Mouse (Mus musculus) forebrain, embryonic 12.5 days (tissue): ENCODE results near the gene Dtx2. TPM values are rescaled to one million over a fixed set of nuclear protein-coding genes. Genes with fewer than 3 reads are reported as not detected.
"Not testable (repeated sequence)": the region's sequence is repeated elsewhere in the genome, so short reads cannot be mapped to it uniquely, and the experiment has no call there.

Source experiments
- ATAC-seq: fragments of 200-750 bp; cut with Nextera tagmentation; 2 replicates; pipeline ENCODE4 v1.8.0; 2017; ENCODE audit warnings: moderate TSS enrichment; ENCODE audit not compliant: low FRiP score
- H3K27ac ChIP-seq: fragments of 300-500 bp; sonication (generic); 2 replicates; pipeline ENCODE4 v1.5.1; 2016; ENCODE audit warnings: mild to moderate bottlenecking
- H3K27me3 ChIP-seq: fragments of 300-500 bp; sonication (generic); 2 replicates; pipeline ENCODE4 v1.6.1; 2016; ENCODE audit warnings: mild to moderate bottlenecking
- H3K36me3 ChIP-seq: fragments of 300-500 bp; sonication (generic); replicated peaks from 2 replicates; pipeline ENCODE4 v1.6.1; 2016; ENCODE audit warnings: mild to moderate bottlenecking
- H3K4me1 ChIP-seq: fragments of 300-500 bp; sonication (generic); 2 replicates; pipeline ENCODE4 v1.6.1; 2016
- H3K4me2 ChIP-seq: fragments of 300-500 bp; sonication (generic); 2 replicates; pipeline ENCODE4 v1.6.1; 2016; ENCODE audit warnings: mild to moderate bottlenecking, moderate library complexity
- H3K4me3 ChIP-seq: fragments of 300-500 bp; sonication (generic); replicated peaks from 2 replicates; pipeline ENCODE4 v1.5.1; 2016; ENCODE audit warnings: mild to moderate bottlenecking
- H3K9ac ChIP-seq: fragments of 300-500 bp; sonication (generic); 2 replicates; pipeline ENCODE4 v1.6.1; 2016; ENCODE audit warnings: mild to moderate bottlenecking
- H3K9me3 ChIP-seq: fragments of 300-500 bp; sonication (generic); 2 replicates; pipeline ENCODE4 v1.6.1; 2016
- WGBS: fragments of 180-500 bp; shearing (Covaris S2); methylation state at CpG from one replicate; pipeline ENCODE4 v1.1.7; 2016; 5-methylcytosine and 5-hydroxymethylcytosine counted together
- polyA plus RNA-seq: library from polyadenylated mRNA; unstranded; fragments of >200 nt; fragmentation: Nextera tagmentation; extraction: Ambion mirVana; gene quantifications from 2 replicates; pipeline ENCODE4 v1.2.1, GENCODE M21; 2016

Dtx2 gene
- polyA plus RNA-seq, 1 experiment from 2014 or later = 29.7 TPM

DNA sequence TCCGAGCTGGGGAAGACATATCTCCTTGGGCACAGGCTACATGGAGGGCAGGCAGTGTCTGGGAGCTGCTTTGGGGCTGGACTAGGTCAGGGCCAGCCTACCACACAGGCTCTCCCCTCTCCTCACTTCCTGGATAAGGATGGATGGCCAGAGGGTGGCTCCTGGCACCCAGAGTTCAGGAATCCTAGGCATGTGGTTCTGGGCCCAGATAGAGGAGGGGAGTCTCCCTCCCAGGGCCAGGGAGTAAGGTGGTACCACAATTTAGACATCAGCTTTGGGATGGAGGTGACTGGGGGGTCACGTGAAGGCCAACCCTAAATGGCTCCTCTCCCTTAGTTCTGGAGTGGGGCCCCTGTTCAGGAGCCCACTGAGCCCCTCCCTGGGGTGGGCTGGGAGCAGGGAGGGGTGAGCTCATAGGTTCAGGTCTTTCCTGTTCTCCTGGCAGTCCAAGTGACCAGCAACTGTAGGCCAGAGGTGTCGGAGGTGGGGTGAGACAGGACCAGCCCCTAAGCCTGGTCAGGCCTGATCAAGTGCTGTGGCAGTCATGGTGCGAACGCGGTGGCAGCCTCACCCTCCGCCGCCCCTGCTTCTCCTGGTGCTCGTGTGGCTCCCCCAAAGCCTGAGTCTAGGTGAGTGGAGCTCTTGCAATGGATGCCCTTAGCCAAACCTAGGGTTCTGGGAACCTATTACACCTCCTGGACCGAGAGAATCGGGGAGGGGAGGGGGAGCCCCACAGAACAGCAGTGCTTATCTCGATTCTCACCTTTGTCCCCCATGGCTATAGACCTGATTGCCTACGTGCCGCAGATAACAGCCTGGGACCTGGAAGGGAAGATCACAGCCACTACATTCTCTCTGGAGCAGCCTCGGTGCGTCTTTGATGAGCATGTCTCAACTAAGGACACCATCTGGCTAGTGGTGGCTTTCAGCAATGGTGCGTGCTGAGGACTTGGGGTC lies 43.9 kb downstream of the Dtx2 start, which contains the start of gene Upk3b:
Upk3b (plus strand) TSS at position 239 of the 957 bp plus-strand sequence.
- 87% methylated on average over 17 of the region's 17 CpGs for WGBS
- ATAC-seq = no peak
- H3K27me3 ChIP-seq = no peaks in the 10 kb centered on the region
- 0 out of 2 replicates have a peak, but pooled peaks cover 2% of the 10 kb centered on the region for H3K4me1 ChIP-seq
- no peak within 1 kb of the TSS for H3K9ac ChIP-seq
- H3K4me3 ChIP-seq = no peak within 1 kb of the TSS
- H3K9me3 ChIP-seq = no peaks in the 10 kb centered on the region
- H3K4me2 ChIP-seq = no peak within 1 kb of the TSS
- H3K27ac ChIP-seq = no peak within 1 kb of the TSS
- H3K36me3 ChIP-seq = no peaks in the 10 kb centered on the region

DNA sequence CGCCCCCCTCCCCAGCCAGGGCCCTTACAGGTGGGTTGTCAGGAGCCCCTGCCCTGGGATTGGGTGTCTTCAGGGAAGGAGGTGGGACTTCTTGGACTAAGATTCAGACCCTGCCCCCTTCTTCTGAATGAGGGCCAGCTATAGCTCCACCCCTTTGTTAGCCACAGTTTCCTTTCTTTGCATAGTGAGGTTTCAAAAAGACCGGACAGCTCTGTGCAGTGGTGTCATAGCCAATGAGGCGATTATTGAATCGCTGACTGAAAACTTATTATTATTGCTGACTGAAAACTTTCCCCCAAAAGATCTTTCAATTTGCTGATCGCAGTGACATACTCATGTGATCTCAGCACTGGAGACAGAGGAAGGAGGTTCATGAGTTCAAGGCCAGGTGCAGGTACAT lies 45.6 kb downstream of the Dtx2 start:
- ATAC-seq = no peak
- Histone ChIP-seq H3K9me3 (no peaks in the 10 kb centered on the region), H3K9ac (no peak overlapping the region), H3K27ac (no peak overlapping the region), H3K4me1 (0 out of 2 replicates have a peak, but pooled peaks cover 2% of the 10 kb centered on the region), H3K4me3 (no peak overlapping the region), H3K27me3 (no peaks in the 10 kb centered on the region), H3K4me2 (no peak overlapping the region), H3K36me3 (no peaks in the 10 kb centered on the region)
- 44% methylated on average over 5 of the region's 5 CpGs for WGBS

DNA sequence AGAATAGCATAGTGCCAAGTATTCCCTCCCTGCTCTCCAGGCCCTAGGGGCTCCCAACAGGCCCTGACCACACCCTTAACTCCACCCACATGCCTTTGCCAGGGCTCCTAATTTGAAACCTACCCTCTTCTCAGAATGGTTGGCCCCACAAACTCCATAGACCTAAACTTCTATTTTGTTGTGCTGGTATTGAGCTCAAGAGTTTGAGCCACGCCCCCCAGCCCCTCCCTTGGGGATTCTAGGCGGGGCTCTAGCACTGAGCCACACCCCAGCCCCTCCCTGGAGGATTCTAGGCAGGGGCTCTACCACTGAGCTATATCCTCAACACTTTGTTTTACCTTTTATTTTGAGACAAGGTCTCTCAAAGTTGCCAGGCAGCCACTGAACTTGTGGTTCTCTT lies 46.7 kb downstream of the Dtx2 start:
- Histone ChIP-seq H3K36me3 (no peaks in the 10 kb centered on the region), H3K27ac (no peak overlapping the region), H3K4me2 (no peak overlapping the region), H3K9ac (no peak overlapping the region), H3K9me3 (no peaks in the 10 kb centered on the region), H3K27me3 (no peaks in the 10 kb centered on the region), H3K4me1 (peaks cover 5% of the 10 kb centered on the region; the same call in 1 of the 2 replicates), H3K4me3 (no peak overlapping the region)
- ATAC-seq = no peak
- WGBS = 40% methylated on average over 2 of the region's 2 CpGs

DNA sequence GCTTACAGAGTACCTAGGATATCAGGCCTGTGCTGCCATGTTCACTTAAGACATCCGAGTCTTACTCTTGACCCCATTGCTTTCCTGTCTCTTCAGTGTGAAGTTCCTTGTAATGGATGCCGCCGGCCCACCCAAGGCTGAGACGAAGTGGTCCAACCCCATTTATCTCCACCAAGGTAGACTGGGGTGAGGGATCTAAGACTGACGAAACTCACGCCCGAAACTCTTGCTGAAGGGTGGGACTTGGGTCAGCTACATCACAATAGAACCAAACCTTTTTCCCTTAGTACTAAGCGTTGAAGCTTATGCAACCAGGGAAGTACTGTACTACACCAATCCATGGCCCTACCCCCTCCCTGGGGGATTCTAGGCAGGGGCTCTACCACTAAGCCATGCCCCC lies 47.1 kb downstream of the Dtx2 start:
- H3K36me3 ChIP-seq = no peaks in the 10 kb centered on the region
- no peak overlapping the region for H3K9ac ChIP-seq
- no peak for ATAC-seq
- no peak overlapping the region for H3K27ac ChIP-seq
- H3K4me1 ChIP-seq = peaks cover 6% of the 10 kb centered on the region; the same call in 1 of the 2 replicates
- 96% methylated on average over 8 of the region's 8 CpGs for WGBS
- H3K4me2 ChIP-seq = no peak overlapping the region
- no peak overlapping the region for H3K4me3 ChIP-seq
- no peaks in the 10 kb centered on the region for H3K27me3 ChIP-seq
- H3K9me3 ChIP-seq = no peaks in the 10 kb centered on the region

DNA sequence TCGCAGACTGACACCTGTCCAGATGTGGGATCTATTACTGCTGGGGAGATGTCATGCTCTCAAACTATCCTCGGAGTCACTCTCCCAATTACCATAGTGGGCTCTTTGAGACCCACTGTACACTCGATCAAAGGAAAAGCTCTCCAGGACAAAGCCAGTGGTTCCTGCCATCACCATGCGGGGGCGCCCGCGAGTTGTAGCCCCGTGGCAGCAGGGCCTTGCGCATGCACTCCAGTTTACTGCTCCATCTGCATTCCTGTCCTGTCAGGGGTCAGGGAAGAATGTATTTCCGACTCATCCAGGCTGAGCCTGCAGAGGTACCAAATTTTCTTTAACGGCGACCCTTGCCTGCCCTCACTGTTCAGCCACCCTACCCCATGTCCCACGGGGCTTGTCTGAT lies 50.3 kb downstream of the Dtx2 start:
- H3K4me3 ChIP-seq = no peak overlapping the region

DNA sequence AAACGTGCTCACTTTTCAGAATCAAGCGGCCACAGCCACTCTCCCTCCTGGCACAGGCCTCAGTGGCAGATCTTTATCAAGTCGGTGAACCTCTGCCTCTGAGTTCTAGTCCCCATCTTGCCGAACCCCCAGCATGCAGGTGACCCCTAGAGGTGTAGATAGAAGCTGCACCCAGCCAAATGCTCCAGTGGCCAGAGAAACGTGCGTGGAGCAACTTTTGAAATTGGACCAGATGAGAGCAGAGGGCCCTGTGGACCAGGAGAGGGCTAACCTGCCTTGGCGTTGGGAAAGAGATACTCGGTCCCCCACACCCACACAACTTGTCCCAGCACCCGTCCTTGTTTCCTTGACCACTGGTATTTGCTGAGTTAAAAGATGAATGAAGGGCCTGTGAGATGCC lies 50.8 kb downstream of the Dtx2 start:
- WGBS = 46% methylated on average over 9 of the region's 9 CpGs
- Histone ChIP-seq H3K4me1 (peaks cover 3% of the 10 kb centered on the region; the same call in 1 of the 2 replicates), H3K9ac (no peak overlapping the region), H3K36me3 (no peaks in the 10 kb centered on the region), H3K4me3 (no peak overlapping the region), H3K27me3 (no peaks in the 10 kb centered on the region), H3K9me3 (no peaks in the 10 kb centered on the region), H3K27ac (no peak overlapping the region), H3K4me2 (no peak overlapping the region)
- no peak for ATAC-seq

More for the DNA sequence above, 50.3 kb downstream of the Dtx2 start:
- peaks cover 5% of the 10 kb centered on the region; the same call in 1 of the 2 replicates for H3K4me1 ChIP-seq
- 77% methylated on average over 13 of the region's 13 CpGs for WGBS
- no peak overlapping the region for H3K27ac ChIP-seq
- H3K27me3 ChIP-seq = no peaks in the 10 kb centered on the region
- no peaks in the 10 kb centered on the region for H3K9me3 ChIP-seq
- H3K9ac ChIP-seq = no peak overlapping the region
- no peak for ATAC-seq
- H3K4me2 ChIP-seq = no peak overlapping the region
- no peaks in the 10 kb centered on the region for H3K36me3 ChIP-seq

DNA sequence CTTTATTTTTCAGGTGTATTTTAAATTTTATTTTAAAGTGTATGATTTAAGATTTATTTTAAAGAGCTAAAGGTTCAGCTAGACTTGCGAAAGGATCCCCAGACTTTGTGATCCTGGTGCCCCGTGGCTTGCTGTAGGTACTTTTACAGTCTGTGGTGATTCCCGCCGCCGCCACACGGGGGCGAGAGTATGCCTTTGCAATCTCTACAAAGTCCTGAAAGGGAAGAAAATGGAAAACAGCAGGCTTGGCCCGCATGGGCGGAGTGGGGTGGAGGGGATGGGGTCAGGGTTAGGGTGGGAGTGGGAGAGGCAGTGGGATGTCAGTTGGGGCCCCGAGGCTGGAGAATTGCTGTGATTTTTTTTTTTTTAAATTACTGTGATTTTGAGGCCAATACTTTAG lies 51.4 kb downstream of the Dtx2 start:
- WGBS = 4% methylated on average over 10 of the region's 10 CpGs

DNA sequence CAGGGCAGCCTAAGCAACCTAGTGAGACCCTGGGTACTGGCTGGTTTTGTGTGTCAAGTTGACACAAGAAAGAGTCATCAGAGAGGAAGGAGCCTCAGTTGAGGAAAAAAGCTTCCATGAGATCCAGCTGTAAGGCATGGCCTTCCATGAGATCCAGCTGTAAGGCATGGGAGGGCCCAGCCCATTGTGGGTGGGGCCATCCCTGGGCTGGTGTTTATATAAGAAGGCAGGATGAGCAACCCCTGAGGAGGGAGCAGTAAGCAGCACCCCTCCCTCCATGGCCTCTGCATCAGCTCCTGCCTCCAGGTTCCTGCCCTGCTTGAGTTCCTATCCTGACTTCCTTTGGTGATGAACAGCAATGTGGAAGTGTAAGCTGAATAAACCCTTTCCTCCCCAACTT lies 53.9 kb downstream of the Dtx2 start:
- not testable (repeated sequence) for H3K4me2 ChIP-seq, H3K9ac ChIP-seq, ATAC-seq, H3K27ac ChIP-seq, H3K4me3 ChIP-seq, H3K9me3 ChIP-seq, H3K27me3 ChIP-seq, H3K36me3 ChIP-seq
- H3K4me1 ChIP-seq = peaks cover 16% of the 10 kb centered on the region

More for the DNA sequence above, 51.4 kb downstream of the Dtx2 start:
- no peak overlapping the region for H3K4me2 ChIP-seq
- H3K36me3 ChIP-seq = no peaks in the 10 kb centered on the region
- ATAC-seq = peak; percentile 41; the same call in 1 of the 2 replicates
- no peaks in the 10 kb centered on the region for H3K9me3 ChIP-seq
- no peak overlapping the region for H3K9ac ChIP-seq
- no peaks in the 10 kb centered on the region for H3K27me3 ChIP-seq
- no peak overlapping the region for H3K27ac ChIP-seq
- peaks cover 3% of the 10 kb centered on the region; the same call in 1 of the 2 replicates for H3K4me1 ChIP-seq
- H3K4me3 ChIP-seq = no peak overlapping the region

DNA sequence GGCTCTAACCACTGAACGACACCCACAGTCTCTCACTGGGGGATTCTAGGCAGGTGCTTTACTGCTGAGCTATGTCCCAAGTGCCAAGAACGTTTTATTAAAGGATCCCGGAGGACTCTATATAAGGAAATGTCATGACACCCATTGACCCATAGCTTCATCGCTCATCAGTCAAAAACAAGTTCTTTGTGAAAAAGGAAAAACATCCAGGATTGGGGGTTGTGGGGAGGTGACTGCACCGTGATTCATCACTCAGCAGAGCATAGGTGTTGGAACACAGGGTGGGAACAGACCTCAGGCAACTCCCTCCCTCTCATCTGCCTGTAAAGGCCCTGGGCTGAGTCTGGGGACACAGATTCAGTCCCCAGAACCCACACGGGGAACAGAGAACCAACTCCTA lies 55.3 kb downstream of the Dtx2 start:
- Histone ChIP-seq H3K27ac (no peak overlapping the region), H3K27me3 (no peaks in the 10 kb centered on the region), H3K4me2 (no peak overlapping the region), H3K9me3 (no peaks in the 10 kb centered on the region), H3K4me1 (peaks cover 16% of the 10 kb centered on the region), H3K4me3 (no peak overlapping the region), H3K9ac (no peak overlapping the region), H3K36me3 (no peaks in the 10 kb centered on the region)
- 80% methylated on average over 6 of the region's 6 CpGs for WGBS
- ATAC-seq = no peak

DNA sequence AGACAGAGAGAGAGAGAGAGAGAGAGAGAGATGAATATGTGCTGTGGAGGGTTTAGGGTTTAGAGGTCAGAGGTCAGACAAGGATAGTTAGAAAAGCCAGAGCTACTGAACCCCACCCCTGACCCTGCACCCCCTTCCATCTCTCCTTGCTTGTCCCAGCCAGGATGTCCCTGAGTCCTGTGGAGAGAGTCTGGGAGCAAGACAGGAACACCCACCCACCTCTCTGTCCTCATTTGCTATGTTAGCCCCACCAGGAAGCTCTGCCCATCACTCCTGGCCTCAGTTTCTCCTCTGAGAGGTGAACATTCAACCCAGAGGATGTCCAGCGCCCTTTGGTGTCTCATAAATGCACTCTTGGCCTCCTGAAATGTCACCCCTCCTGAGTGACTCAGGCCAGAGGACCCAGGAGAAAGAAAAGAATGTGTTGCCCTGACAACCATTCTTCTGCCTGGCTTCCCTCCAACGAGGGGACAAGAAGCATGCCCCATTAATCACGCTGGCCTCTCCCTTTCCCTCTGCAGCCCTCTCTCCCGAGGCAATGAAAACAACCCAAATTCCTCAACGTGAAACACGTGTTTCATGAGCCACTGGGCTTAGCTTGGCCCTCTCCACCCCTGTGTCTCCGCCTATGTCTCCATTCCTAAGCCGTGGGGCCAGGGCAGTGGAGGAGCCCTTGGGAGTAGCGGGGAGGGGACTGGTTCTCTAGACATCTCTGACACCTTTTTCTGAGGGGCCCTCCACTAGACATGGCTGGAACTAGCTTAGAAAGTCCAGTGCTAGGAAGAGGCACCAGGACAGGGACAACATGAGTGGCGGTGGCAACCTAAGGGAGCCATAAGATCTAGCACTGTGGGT lies 56.9 kb downstream of the Dtx2 start:
- Histone ChIP-seq H3K4me3 (no peak overlapping the region), H3K9me3 (no peaks in the 10 kb centered on the region), H3K4me2 (no peak overlapping the region), H3K36me3 (no peaks in the 10 kb centered on the region), H3K27ac (peak overlapping the region; percentile 73), H3K4me1 (peaks cover 13% of the 10 kb centered on the region), H3K9ac (no peak overlapping the region), H3K27me3 (no peaks in the 10 kb centered on the region)
- 4% methylated on average over 10 of the region's 10 CpGs for WGBS
- ATAC-seq = peak; percentile 61; the same call in 1 of the 2 replicates

DNA sequence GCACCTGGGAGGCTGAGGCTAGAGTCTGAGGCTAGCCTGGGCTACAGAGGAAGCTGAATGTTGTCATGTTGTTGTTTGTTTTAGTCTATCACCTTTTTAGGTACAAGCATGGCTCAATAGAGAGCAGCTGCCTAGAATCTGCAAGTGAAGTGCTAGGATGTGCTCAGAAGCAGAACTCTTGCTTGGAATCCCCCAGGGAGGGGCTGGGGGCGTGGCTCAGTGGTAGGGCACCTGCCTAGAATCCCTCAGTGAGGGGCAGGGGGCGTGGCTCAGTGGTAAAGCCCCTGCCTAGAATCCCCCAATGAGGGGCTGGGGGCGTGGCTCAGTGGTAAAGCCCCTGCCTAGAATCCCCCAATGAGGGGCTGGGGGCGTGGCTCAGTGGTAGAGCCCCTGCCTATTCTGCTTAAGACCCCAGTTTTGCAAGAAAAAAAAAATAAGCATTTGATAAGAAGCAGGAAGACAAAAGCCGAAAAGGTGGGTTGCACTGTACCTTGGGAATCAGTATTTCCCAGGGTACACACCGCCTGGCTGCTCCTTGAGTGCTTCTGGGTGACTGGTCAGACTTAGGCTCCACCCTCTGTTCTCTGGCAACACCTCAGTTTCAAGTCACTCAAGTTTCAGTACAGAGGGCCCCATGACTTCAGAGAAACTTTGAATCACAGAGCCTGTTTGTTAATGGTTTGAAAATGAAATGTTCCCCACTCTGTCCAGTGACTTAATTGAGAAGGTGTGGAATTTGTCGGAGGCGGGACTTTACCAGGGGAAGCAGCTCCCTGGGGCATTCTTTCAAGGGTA lies 58.5 kb downstream of the Dtx2 start:
- WGBS = 88% methylated on average over 8 of the region's 8 CpGs
- Histone ChIP-seq H3K27me3 (no peaks in the 10 kb centered on the region), H3K4me2 (no peak overlapping the region), H3K9me3 (no peaks in the 10 kb centered on the region), H3K4me3 (no peak overlapping the region), H3K36me3 (no peaks in the 10 kb centered on the region), H3K4me1 (peaks cover 13% of the 10 kb centered on the region), H3K27ac (no peak overlapping the region), H3K9ac (no peak overlapping the region)
- no peak for ATAC-seq
